Mouse (Mus musculus) liver, embryonic 14.5 days (tissue): ENCODE data around the gene Cttnbp2. TPM values are rescaled to one million over a fixed set of nuclear protein-coding genes. Genes with fewer than 3 reads are reported as not detected.

Experiments
- ATAC-seq: fragments of 200-750 bp; cut with Nextera tagmentation; 2 replicates; pipeline ENCODE4 v1.8.0; 2017; ENCODE audit warnings: moderate number of reproducible peaks, mild to moderate bottlenecking, moderate library complexity; ENCODE audit not compliant: insufficient read depth
- DNase-seq, 3 experiments: peaks; one replicate each; pipeline ENCODE4 v3.0.0-alpha.2; 2012 to 2013; ENCODE audit warnings: low read depth in 3 of 3, low spot score in 3 of 3
- H3K27ac ChIP-seq: fragments of 300-500 bp; sonication (generic); 2 replicates; pipeline ENCODE4 v1.5.1; 2014; ENCODE audit warnings: moderate library complexity, mild to moderate bottlenecking, control low read depth, inconsistent platforms
- H3K27me3 ChIP-seq: fragments of 300-500 bp; sonication (generic); 2 replicates; pipeline ENCODE4 v1.6.1; 2014; ENCODE audit warnings: mild to moderate bottlenecking, low read length, moderate library complexity; ENCODE audit not compliant: control insufficient read depth, insufficient read depth
- H3K36me3 ChIP-seq: fragments of 300-500 bp; sonication (generic); replicated peaks from 2 replicates; pipeline ENCODE4 v1.6.1; 2014; ENCODE audit warnings: low read depth; ENCODE audit not compliant: control insufficient read depth, insufficient read depth
- H3K4me1 ChIP-seq, 2 experiments: fragments of 200-500 bp in 1 of 2; fragments of 300-500 bp in 1 of 2; sonication (generic) in 1 of 2; replicated peaks; 2 replicates each; pipeline ENCODE4 v1.6.1; 2012 to 2014; ENCODE audit warnings: antibody characterized with exemption in 1 of 2, inconsistent platforms in 1 of 2, low read length in 1 of 2; ENCODE audit not compliant: control insufficient read depth in 2 of 2, insufficient read depth in 2 of 2
- H3K4me2 ChIP-seq: fragments of 300-500 bp; sonication (generic); 2 replicates; pipeline ENCODE4 v1.6.1; 2014; ENCODE audit warnings: low read depth, mild to moderate bottlenecking, control low read depth, moderate library complexity
- H3K4me3 ChIP-seq, 2 experiments: fragments of 200-500 bp in 1 of 2; fragments of 300-500 bp in 1 of 2; sonication (generic) in 1 of 2; 2 replicates each; pipeline ENCODE4 v1.5.1; 2012 to 2014; ENCODE audit warnings: low read depth in 2 of 2, low read length in 2 of 2, mild to moderate bottlenecking in 2 of 2, control low read depth in 1 of 2, inconsistent platforms in 1 of 2, moderate library complexity in 1 of 2; ENCODE audit not compliant: insufficient read depth in 1 of 2
- H3K9ac ChIP-seq: fragments of 300-500 bp; sonication (generic); replicated peaks from 2 replicates; pipeline ENCODE4 v1.6.1; 2014; ENCODE audit warnings: mild to moderate bottlenecking, control low read depth, moderate library complexity
- H3K9me3 ChIP-seq: fragments of 300-500 bp; sonication (generic); 2 replicates; pipeline ENCODE4 v1.6.1; 2016; ENCODE audit warnings: low read length, mixed read lengths; ENCODE audit not compliant: control insufficient read depth
- CTCF ChIP-seq: IDR thresholded peaks from 2 replicates; pipeline ENCODE4 v1.5.1; 2016; ENCODE audit warnings: antibody characterized with exemption, low read depth, control low read depth
- EP300 ChIP-seq: IDR thresholded peaks from 2 replicates; pipeline ENCODE4 v1.6.1; 2016; ENCODE audit warnings: antibody characterized with exemption, low read depth
- WGBS: fragments of 180-500 bp; shearing (Covaris S2); extraction: QIAGEN DNeasy Blood & Tissue Kit; methylation state at CpG from one replicate; pipeline ENCODE4 v1.1.7; 2014; ENCODE audit not compliant: insufficient replicate concordance; 5-methylcytosine and 5-hydroxymethylcytosine counted together
- polyA plus RNA-seq, 2 experiments: library from polyadenylated mRNA; depleted of rRNA in 1 of 2; stranded (reverse) in 1 of 2; unstranded in 1 of 2; fragments of >200 nt; fragmentation: Nextera tagmentation in 1 of 2; extraction: Ambion mirVana in 1 of 2; gene quantifications; 2 replicates each; pipeline versions ENCODE4 v1.2.1 to v1.2.3; 2012 to 2014

The Cttnbp2 gene
- polyA plus RNA-seq, 2 experiments, result 0.30 to 1.6 TPM

DNA sequence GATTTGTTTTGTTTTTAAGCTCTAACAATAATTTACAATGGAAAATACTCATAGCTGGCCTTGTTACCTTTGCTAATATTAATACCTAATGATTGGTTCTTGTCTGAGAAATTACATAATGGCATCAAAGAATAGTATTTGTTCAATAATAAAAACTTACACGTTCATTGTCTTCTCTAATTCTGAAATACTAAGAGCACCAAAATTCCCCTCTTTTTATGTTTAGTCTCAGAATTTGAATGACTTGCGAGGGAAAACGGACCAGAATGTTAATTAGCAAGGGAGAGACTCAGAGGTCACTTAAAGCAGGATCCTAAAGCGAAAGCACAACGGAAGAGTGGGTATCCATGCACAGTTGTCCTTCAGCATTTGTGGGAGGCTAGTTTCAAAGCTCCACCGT, 91.5 kb downstream of the Cttnbp2 start:
- DNase-seq (no peak), ATAC-seq (no peak)
- Histone ChIP-seq H3K4me2 (no peak overlapping the region), H3K27ac (no peak overlapping the region), H3K4me3 (no peak overlapping the region), H3K9me3 (no peaks in the 10 kb centered on the region), H3K27me3 (no peaks in the 10 kb centered on the region), H3K4me1 (no peaks in the 10 kb centered on the region), H3K36me3 (no peaks in the 10 kb centered on the region), H3K9ac (no peak overlapping the region)
- WGBS, result 70% methylated on average over 6 of the region's 6 CpGs
- TF ChIP-seq EP300, result no peak
- TF ChIP-seq CTCF, result no peak

DNA sequence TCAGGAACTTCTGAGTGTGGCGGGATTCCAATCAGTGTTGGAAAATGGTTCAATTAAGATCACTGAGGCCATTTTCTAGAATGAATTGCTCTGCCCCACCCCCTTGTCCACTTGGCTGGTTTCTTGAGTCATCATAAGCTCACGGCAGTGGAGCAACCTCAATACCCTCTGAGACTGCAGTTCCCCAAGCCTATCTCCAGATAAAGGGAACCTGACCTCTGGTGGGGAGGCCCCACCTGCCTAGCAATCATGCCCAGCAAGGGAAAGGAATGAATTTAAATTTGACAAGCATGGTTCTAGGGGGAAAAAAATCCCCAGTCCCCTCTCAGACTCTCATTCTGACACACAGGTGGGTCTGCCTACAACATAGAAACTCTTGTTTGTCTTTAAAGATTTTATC, 93.1 kb downstream of the Cttnbp2 start:
- H3K4me1 ChIP-seq, result no peaks in the 10 kb centered on the region
- no peak overlapping the region for H3K4me3 ChIP-seq
- TF ChIP-seq EP300 (no peak), CTCF (no peak)
- no peak for DNase-seq
- H3K9ac ChIP-seq, result no peak overlapping the region
- 50% methylated on average over 2 of the region's 2 CpGs for WGBS
- no peaks in the 10 kb centered on the region for H3K36me3 ChIP-seq
- H3K4me2 ChIP-seq, result no peak overlapping the region
- H3K9me3 ChIP-seq, result no peaks in the 10 kb centered on the region
- H3K27ac ChIP-seq, result no peak overlapping the region
- no peaks in the 10 kb centered on the region for H3K27me3 ChIP-seq
- no peak for ATAC-seq

DNA sequence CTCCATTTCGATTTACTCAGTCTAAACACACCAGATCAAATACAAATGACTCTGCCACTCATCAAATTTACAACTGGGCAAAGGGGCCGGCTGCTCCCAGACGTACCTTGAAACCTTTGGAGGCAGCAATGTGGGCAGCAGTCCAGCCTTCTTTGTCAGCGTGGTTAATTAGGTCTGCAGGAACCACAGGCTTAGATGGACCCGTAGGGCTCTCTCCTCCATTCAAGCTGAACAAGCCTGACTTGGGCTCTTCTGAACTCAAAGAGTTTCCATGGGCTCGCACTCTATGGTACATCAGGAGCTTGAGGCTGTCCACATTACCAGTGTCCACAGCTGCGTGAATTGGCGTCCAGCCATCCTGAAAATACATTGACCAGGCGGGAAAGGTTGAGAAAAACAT, 94.0 kb downstream of the Cttnbp2 start:
- ATAC-seq (no peak), DNase-seq (no peak)
- no peak overlapping the region for H3K4me2 ChIP-seq
- no peak overlapping the region for H3K27ac ChIP-seq
- TF ChIP-seq EP300 (no peak), CTCF (no peak)
- H3K9me3 ChIP-seq, result no peaks in the 10 kb centered on the region
- H3K4me1 ChIP-seq, result peaks cover 0 to 5% of the 10 kb centered on the region in 2 experiments; a peak in 2 of 4 replicates
- no peak overlapping the region for H3K9ac ChIP-seq
- no peak overlapping the region for H3K4me3 ChIP-seq
- H3K36me3 ChIP-seq, result no peaks in the 10 kb centered on the region
- H3K27me3 ChIP-seq, result no peaks in the 10 kb centered on the region
- WGBS, result 73% methylated on average over 9 of the region's 9 CpGs

DNA sequence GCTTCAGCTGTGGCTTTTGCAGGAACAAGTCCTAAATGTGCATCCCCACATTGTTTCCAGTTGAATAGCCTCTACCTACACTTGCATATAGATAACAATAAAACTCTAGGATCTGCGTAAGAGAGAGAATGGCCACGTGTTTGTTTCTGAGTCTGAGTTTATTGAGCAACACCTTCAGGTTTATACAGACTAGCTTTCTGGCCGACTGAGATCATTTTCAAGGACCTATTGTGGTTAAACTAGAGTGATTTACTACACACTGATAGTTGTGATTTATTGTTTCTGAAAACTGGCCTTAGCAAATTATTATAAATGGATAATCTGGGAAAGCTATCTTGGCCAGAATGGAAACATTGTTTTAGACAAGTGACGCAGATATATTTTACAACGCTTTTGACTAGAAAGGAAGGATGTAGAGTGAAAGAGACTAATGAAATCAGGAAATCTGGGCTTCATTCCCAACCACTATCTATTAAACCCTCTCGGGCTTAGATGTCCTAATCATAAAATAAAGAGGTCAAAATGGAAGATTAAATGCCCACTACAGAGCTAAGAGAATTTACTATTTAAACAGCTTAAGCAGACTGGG, 96.7 kb downstream of the Cttnbp2 start:
- no peaks in the 10 kb centered on the region for H3K9me3 ChIP-seq
- 50% methylated on average over 6 of the region's 6 CpGs for WGBS
- H3K27me3 ChIP-seq, result no peaks in the 10 kb centered on the region
- H3K4me3 ChIP-seq, result no peak overlapping the region
- no peak for TF ChIP-seq CTCF
- TF ChIP-seq EP300, result no peak
- peaks cover 0 to 8% of the 10 kb centered on the region in 2 experiments; a peak in 2 of 4 replicates for H3K4me1 ChIP-seq
- no peak for ATAC-seq
- no peak for DNase-seq
- H3K9ac ChIP-seq, result no peak overlapping the region
- H3K4me2 ChIP-seq, result no peak overlapping the region
- H3K36me3 ChIP-seq, result no peaks in the 10 kb centered on the region
- no peak overlapping the region for H3K27ac ChIP-seq

DNA sequence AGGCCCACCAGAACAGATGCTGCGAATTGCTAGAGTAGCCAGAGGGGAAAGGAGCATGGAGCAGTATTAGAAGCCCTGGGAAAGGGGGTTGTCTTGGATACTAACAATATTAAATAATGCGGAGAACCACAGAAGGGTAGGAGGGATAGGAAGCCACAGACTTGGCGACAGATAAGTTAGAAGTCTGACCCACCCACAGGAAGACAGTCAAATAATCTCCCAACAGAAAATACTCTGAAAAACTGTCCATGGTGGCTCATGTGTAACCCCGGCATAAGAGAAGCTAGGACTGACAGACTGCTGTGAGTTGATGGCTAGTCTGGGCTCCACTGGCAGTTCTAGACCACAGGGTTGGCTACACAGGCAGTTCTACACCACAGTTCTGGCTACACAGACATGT, 98.7 kb downstream of the Cttnbp2 start:
- peaks cover 0 to 8% of the 10 kb centered on the region in 2 experiments; a peak in 2 of 4 replicates for H3K4me1 ChIP-seq
- H3K9me3 ChIP-seq, result no peaks in the 10 kb centered on the region
- H3K36me3 ChIP-seq, result no peaks in the 10 kb centered on the region
- DNase-seq (no peak), ATAC-seq (peak; percentile 62)
- H3K4me3 ChIP-seq, result no peak overlapping the region
- H3K27ac ChIP-seq, result no peak overlapping the region
- H3K4me2 ChIP-seq, result no peak overlapping the region
- no peaks in the 10 kb centered on the region for H3K27me3 ChIP-seq
- no peak overlapping the region for H3K9ac ChIP-seq
- WGBS, result 29% methylated on average over 4 of the region's 4 CpGs
- TF ChIP-seq CTCF, result no peak
- TF ChIP-seq EP300, result no peak
